Mouse (Mus musculus): ENCODE measurements around the gene Sh3bp5.
"Not testable (repeated sequence)": the region's sequence is repeated elsewhere in the genome, so short reads cannot be mapped to it uniquely, and the experiment has no call there.

The Sh3bp5 gene

DNA sequence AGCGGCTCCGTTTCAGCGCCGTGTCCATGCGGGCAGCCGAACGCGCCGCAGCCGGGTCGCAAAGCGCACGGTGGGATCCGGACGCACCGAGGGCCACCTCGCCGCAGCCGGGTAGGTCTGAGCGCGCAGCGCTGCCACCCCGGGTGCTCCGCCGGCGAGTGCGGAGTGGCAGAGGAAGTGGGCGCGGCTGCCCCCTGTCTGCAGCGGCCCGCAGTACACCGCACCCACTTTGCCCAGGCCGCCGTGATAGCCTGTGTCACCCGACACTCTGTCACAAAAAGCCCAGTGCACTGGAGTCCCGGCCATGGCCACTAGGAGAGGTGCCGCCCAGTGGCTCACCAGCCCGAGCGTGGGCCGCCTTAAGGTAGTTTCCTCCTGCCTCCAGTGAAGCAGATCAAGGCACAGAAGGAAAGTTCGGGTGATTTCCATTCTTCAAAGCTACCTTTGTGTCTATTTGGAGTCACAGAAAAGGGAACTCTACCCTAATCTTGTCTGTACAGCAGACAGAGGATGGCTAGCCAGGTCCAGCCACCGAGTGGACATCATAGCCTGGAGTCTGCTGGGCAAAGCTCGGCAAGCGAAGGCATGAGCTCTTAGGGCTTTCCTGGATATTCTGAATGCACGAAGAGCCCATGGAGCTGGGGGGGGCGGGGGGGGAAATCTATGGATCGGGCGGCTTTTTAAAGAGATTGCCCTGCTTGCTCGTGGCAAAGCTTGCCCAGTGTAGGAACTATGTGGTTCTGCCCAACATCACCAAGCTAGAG, at the start of gene Sh3bp5:
Gene Sh3bp5, minus strand, starts transcription at position 149 of the 764 bp plus-strand sequence.
- peak; percentile 96 for DNase-seq (ENCODE audit: low read depth)

DNA sequence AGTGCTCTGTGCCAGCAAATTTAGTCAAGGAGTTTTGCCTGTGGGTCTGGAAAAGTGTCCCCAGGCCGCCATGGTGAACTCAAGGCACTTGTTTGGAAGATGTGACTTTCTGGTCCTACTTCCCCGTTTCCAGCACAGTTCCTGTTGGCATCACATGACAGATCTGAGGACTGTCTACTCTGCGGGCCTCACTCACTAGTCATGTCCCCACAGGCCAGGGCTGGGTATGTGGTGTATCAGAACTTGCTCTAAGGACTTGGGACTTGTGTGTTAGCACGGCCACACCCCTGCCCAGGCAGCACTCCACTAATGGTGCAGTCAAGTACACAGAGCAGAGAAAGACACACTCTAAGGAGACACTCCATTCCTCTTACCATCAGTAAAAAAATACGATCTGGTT, 46.5 kb upstream of the Sh3bp5 start:
- no peak for DNase-seq (ENCODE audit: low read depth)

DNA sequence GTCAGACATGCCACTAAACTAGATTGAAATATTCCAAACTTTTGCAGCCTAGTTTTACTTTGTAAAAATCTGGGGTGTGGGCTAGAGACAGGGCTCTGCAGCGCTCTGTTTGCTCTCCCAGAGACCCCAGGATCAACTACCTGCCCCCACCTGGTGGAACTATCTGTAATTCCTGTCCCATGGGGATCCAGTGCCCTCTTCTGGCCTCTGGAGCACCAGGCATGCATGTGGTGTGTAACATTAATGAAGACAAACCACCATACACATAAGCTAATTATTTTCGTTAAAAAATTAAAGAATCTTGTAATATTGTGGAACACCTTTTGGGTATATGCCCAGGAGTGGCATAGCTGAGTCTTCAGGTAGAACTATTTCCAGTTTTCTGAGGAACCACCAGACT, 37.4 kb upstream of the Sh3bp5 start:
- DNase-seq (ENCODE audit: low read depth) = no peak

DNA sequence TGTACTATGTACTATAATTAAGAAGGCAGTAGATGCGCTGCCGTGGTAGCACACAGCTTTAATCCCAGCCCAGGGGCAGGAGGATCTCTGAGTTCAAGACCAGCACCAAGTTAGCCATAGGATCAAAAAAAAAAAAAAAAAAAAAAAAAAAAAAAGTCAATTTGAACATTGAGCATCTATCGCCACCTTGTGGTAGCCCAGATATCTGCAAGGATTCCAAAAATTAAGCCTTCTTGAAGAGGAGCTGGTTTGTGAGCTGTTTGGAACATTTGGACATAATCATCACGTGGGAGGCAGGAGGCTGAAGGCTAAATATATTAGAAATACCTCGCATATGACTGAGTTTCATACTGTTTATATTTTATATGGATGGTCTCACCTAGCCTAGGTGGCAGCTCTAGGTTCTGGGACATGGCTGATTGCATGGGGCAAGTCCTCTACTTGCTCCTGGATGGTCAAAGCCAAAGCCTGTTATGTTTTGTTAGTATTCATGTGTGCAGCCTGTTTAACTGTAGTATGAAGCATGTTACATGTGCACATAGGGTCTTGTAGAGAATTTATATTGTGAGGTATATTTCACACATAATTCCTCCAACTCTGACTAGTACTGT, 36.7 kb upstream of the Sh3bp5 start:
- DNase-seq (ENCODE audit: low read depth) = peak; percentile 87

DNA sequence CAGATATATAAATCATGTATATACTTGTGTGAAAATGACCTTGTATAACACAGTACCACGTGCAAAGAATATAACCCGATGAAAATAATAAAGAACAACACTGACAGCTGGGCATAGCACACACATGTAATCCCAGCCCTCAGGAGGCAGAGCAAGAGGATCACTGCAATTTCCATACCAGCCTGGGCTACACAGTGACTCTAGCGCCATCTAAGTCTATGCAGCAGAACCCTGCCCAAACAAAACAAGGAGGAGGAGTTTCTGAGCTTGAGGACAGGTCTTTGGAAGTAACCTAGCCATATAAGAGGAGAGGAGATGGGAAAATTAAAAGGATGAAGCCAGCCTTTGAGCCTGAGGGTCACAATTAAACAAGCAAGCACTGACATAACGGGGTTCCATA, 33.8 kb upstream of the Sh3bp5 start:
- DNase-seq (ENCODE audit: low read depth) = no peak

DNA sequence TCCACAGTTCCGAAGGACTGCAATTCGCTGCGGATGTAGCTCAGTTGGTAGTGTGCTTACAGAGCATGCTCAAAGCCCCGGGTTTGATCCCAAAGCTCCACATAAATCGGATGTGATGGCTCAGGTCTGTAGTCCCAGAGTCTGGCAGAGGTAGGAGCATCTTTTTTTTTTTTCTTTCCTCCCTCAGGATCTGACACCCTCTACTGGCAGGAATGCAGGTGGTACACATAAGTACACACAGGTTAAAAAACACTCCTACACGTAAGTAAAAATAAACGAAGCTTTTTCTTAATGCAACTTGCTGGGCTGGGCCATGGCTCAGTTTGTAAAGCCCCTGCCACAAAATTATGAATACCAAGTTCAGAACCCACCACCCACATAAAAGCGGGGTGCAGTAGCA, 28.3 kb upstream of the Sh3bp5 start:
- DNase-seq (ENCODE audit: low read depth) = peak; percentile 28

DNA sequence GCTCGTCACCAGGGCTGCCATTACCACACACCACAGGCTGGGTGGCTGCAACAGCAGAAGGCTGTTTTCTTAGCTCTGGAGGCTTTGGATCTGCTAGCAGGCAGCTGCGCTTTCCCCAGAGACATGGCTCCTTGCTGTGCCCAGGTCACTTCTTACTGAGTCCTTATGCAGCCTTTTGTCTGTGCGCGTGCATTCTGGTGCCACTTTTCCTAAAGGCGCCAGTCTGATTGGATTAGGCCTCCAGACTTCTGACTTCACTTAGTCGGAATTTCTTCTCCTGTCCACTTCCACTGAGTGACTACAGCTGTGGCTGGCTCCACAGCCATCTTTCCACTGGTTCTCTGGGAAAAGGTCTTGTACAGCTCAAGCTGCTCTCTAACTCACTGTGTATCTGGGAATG, 27.0 kb upstream of the Sh3bp5 start:
- DNase-seq (ENCODE audit: low read depth) = no peak

DNA sequence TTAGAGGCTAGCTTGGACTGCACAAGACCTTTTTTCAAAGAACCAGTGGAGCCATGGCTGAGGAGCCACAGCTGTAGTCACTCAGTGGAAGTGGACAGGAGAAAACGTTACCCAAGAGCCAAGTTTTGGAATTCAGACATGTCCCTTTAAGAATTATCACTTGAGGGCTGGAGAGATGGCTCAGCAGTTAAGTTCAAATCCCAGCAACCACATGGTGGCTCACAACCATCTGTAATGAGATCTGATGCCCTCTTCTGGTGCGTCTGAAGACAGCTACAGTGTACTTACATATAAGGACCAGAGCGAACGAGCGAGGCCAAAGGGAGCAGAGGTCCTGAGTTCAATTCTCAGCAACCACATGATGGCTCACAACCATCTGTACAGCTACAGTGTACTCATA, 26.3 kb upstream of the Sh3bp5 start:
- DNase-seq (ENCODE audit: low read depth) = peak; percentile 27

DNA sequence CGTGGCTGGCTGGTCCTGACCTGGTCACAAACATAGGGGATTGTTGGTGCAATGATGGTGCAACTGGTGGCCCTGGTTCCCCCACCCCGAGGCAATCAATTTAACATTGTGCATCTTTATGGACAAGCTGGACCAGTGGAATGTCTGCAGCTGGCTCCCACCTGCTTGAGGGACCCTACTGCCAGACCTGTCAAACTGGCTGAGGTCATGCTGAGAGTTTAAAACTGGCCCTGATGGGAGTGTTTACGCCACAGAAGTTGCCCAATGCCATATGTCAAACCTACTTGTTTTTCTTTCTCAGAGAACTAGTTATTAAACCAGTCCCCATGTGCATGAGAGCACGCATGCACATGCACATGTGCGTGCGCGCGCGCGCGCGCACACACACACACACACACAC, 22.1 kb upstream of the Sh3bp5 start:
- no peak for DNase-seq (ENCODE audit: low read depth)

DNA sequence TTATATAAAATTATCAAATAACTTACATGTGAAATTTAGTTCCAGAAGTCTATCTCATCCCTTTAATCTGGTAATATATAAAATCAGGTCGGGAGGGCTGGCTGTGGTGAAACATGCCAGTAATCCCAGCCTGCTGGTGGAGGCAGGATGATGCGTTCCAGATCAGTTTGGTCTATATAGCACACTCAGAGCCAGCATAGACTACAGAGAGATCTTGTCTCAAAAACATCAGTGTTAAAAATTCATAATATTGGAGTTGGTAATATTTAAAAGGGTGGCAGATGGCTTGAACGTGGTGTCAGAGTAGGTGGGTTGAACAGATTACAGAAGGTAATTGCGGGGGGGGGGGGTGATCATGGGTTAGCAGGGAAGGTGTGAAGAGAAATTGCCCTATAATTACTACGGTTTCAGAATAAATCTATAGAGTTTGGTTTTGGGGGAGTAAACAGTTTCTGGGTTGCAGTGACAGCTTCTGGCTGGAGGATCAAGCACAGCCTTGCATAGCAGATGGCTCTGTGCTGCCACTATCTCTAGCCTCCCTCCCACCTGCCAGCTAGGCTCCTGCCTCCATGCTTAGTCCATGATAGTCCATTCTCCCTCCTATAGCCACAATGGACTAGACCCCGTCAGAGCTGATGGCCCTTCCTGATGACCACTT, 20.3 kb upstream of the Sh3bp5 start:
- DNase-seq (ENCODE audit: low read depth) = no peak

DNA sequence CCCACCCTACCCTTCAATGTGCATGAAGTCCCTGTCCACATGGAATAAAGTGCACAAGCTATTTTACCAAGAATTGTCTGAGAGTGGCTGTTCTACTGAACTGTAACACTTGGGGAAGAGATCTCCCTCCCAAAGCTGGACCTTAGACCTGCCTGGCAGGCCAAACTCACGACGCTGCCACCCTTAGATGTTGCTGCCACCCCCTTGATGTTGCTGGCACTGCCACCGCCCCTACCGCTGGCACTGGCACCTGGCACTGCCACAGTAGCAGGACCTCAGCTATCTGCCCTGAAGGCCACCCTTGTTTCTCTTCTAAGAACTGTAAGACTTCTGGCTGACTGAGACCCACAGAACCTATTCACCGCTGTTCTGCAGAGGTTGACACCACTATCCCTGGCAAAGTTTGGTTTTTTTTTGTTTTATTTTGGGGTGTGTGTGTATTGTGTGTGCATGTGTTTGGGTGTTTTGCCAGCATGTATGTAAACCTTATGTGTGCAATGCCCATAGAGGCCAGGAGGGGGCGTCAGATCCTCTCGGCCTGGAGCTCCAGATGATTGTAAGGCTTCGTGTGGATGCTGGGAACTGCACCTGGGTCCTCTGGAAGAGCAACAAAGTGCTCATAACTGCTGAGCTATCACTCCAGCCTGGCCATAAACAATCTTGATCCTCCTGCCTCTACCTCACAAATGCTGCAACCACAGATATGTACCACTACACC, 19.1 kb upstream of the Sh3bp5 start:
- peak; percentile 39 for DNase-seq (ENCODE audit: low read depth)

DNA sequence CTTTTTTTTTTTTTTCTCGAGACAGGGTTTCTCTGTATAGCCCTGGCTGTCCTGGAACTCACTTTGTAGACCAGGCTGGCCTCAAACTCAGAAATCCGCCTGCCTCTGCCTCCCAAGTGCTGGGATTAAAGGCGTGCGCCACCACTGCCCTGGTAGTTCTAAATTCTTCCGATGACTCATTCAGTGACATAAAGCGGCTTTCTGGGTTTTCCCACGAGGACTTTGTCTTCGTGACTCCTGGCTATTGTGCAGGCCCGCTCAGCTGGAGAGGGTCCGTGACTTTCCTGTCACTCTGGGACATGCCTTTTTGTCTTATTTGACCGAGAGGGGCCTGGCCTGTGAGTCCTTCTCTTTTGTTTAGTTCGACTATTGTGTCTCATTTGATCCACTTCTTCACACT, 18.1 kb upstream of the Sh3bp5 start:
- not testable (repeated sequence) for DNase-seq (ENCODE audit: low read depth)

DNA sequence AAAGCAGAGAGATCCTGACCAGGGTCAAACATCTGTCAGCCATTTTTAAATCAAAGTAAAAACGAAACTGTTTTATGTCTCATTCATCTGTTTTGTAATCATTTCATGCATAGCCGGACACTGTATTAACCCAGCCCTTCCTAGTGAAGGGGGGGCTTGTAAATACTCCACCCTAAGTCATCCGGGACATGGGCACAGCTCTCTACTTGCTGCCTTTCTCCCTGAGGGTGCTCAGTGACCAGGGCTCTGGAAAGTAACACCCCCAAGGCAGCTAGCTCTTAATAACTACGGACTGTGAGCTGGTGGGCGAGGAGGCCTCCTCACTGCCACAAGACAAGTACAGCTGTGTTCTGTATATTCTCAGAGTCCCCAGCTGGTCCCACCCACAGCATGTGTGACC, 13.1 kb upstream of the Sh3bp5 start:
- DNase-seq (ENCODE audit: low read depth) = no peak

DNA sequence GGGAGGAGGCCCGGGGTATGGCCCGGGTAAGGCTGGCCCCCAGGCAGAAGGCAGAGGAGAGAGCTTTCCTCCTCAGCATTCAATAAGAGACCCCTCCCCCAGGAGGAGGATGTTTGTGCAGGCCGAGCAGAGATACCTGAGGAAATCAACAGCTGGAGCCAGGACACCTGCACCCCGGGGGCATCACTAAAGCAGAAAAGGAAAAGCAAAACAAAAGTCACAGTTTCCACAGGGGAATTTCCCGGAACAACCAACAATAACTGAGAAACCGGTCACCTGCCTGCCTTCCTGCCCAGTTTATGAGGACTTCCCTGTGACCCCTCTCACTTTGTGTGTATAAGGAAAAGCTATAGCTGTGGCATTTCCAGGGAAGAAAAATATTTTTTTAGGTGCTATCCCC, 7.7 kb upstream of the Sh3bp5 start:
- peak; percentile 34 for DNase-seq (ENCODE audit: low read depth)

DNA sequence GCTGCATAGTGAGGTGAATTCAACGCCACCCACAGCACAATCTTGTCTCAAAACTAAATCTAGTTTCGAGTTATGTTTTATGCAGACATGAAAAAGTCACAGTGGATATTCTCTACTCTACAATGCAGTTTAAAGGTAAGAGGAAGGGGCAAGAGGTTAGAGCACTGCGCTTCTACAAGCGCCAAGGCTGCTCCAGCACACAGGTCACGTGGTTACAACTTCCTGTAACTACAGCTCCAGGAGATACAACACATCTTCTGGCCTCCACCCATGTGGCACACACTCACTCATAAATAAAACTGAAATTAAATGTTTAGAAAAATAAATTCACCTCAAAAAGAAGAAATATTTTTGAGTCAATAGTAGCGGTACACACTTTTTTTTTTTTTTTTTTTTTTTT, 4.8 kb upstream of the Sh3bp5 start:
- DNase-seq (ENCODE audit: low read depth) = peak; percentile 71

DNA sequence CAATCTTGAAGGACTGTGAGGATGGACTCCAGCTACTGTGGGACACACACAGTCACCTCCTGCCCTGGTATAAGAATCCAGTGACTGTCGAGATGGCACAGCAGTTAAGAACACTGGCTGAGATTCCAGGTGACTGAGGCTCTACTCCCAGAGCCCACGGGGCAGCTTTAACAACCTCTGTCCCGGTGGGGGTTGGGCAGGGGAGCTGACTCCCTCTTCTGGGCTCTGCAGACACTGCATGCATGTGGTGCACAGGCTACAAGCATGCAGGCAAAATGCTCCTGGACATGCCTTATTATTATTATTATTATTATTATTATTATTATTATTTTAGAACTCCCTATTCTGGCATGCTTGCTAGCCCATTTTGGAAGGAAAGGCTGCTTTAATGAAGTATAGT, 4.4 kb upstream of the Sh3bp5 start:
- no peak for DNase-seq (ENCODE audit: low read depth)

DNA sequence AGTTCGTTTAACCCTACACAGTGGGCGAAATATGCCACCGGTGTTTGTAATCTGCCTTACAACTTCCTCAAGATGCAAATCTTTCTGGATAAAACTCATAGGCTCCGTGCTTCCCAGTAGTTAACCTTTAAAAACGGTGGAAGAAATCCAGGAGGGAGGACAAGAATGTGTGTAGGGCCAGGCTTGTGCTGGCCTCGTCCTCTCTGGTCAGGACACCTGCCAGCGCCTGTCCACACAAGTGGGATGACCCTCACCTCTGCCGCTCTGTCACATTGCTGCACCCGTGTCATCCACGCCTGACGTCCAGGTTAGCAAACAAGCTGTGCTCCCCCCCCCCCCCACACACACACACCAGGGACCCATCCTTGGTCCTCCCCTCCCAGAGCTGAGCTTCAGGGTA, 3.4 kb upstream of the Sh3bp5 start:
- DNase-seq (ENCODE audit: low read depth) = no peak

DNA sequence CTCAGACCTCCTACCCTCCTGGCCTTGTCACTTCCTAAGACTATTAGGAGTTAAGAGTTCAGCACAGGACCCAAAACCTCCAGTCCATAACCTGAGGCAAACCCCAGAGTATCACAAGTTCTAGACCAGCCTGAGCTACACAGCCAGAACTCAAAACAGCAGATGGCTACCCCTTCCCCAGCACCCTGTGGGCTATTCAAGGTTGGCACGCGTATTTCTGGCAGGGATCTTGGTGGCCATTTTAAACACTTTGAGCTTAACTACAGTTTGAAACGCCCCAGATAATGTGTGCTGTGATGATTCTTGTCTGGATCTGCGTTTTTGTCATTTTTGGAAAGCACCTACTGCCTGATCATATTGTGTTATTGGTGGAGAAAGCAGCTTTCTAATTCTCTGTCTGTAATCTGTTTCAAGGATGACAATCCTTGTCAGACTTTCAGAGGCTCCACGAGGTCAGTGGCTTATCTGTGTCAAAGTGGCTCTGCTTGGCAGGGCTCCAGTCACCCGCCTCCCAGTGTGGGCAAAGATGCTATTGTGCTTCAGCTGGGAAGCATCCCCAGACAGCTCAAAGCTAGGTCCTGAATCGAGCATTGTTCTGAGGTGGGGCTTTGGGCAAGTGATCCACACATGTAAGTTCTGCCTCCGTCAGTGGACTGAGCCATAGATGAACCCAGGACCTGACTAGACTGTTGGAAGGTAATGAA, 2.1 kb upstream of the Sh3bp5 start:
- DNase-seq (ENCODE audit: low read depth) = no peak

DNA sequence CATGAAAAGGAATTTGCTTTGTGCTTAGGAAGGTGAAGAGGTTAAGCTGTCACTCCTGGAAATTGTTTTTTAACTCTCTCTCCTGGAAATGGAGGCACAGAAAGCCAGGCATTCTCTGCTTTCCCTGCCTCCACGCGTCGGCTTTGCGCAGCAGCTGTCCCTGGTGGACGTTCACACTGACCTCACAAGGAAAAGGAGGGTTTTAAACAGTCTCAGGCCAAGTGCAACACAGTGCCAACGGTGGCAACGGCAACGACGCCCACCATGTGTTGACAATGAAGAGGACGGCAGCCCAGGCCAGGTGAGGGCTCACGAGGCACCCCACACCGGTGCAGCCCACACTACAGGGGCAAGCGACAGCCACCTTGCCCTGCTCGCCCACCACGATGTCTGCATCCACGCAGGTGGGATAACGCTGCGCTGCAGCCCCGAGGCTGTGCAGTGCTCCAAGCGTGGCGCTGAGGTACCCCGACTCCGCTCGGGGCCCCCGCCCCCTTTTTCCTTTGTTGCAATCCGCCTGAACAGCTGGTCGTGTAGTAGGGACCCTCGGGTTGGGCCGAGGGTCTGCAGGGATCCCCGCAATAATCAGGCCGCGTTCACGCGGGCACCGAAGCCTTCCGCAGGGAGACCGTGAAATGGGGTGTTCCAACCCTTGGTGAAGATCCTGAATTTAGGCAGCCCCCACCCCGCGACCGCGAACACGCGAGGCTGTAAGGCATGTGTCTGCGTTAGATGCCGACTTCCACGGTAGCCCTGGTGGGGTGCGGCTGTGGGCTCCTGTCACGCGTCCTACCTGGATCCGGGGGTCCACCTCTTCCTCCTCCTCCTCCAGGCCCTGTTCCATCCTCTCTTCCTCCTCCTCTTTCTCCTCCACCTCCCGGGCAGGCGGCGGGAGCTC, 611 bp downstream of the Sh3bp5 start:
- DNase-seq (ENCODE audit: low read depth) = no peak

DNA sequence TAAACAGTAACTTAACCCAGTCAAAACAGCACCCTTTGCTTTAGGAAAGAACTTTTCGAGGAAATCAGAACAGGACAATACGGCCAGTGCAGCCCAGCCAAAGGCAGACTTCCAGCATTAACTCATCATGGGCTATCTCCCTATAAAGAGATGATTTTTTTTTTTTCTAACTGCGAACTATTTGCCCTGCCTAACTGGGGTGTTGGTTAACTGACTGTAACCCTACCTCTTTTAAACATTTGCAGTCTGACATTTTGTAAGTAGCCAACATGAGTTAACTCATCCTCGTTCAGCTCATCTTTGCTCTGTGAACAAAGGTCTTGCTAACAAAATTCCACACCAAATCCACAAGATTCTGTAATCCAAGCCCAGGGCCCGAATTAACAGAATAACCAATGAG, 1.5 kb downstream of the Sh3bp5 start:
- peak; percentile 32 for DNase-seq (ENCODE audit: low read depth)

DNA sequence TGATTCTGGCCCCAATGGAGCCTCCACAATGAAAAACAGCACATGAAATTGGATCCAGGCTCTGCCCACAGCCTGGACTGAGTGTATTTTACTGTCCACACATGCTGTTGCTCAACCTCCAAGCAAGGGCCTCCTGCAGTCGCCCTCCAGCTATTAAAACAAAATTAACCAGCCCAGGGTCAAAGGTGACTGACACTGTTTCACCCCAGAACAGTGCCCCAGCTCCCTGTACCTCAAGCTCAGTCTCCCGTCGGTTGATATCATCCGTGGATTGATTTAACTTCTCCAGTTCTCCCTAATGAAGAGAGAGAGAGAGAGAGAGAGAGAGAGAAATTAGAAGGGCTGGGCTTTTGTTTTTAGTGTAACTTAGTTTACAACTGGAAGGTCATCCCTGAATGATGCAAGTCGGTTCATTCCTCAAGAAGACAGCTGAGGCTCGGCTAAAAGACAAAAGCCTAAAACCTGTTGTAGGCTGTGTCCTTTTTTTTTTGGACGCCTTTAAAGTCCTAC, 2.0 kb downstream of the Sh3bp5 start:
- peak; percentile 36 for DNase-seq (ENCODE audit: low read depth)
